Mouse (Mus musculus) hindbrain, embryonic 16.5 days (tissue): ENCODE results near the gene Lrp6. TPM values are rescaled to one million over a fixed set of nuclear protein-coding genes. Genes with fewer than 3 reads are reported as not detected.

ENCODE experiments used
- ATAC-seq: fragments of 200-750 bp; cut with Nextera tagmentation; 2 replicates; pipeline ENCODE4 v1.8.0; 2017; ENCODE audit warnings: moderate TSS enrichment, moderate library complexity
- H3K27ac ChIP-seq: fragments of 300-500 bp; sonication (generic); 2 replicates; pipeline ENCODE4 v1.5.1; 2014; ENCODE audit warnings: low read depth, mild to moderate bottlenecking, control low read depth, low read length, moderate library complexity
- H3K27me3 ChIP-seq: fragments of 300-500 bp; sonication (generic); replicated peaks from 2 replicates; pipeline ENCODE4 v1.6.1; 2014; ENCODE audit warnings: low read length; ENCODE audit not compliant: control insufficient read depth, insufficient read depth
- H3K36me3 ChIP-seq: fragments of 300-500 bp; sonication (generic); 2 replicates; pipeline ENCODE4 v1.6.1; 2014; ENCODE audit warnings: mild to moderate bottlenecking, low read length, moderate library complexity, mixed read lengths; ENCODE audit not compliant: control insufficient read depth, insufficient read depth
- H3K4me1 ChIP-seq: fragments of 300-500 bp; sonication (generic); 2 replicates; pipeline ENCODE4 v1.6.1; 2014; ENCODE audit warnings: low read depth, low read length; ENCODE audit not compliant: control insufficient read depth, insufficient read depth
- H3K4me2 ChIP-seq: fragments of 300-500 bp; sonication (generic); 2 replicates; pipeline ENCODE4 v1.6.1; 2014; ENCODE audit warnings: mild to moderate bottlenecking, low read length, control low read depth, moderate library complexity
- H3K4me3 ChIP-seq: fragments of 300-500 bp; sonication (generic); 2 replicates; pipeline ENCODE4 v1.5.1; 2014; ENCODE audit warnings: mild to moderate bottlenecking, low read length, control low read depth, moderate library complexity
- H3K9ac ChIP-seq: fragments of 300-500 bp; sonication (generic); 2 replicates; pipeline ENCODE4 v1.6.1; 2014; ENCODE audit warnings: low read depth, mild to moderate bottlenecking, control low read depth, low read length, moderate library complexity
- H3K9me3 ChIP-seq: fragments of 300-500 bp; sonication (generic); 2 replicates; pipeline ENCODE4 v1.6.1; 2014; ENCODE audit warnings: mild to moderate bottlenecking, low read length, moderate library complexity; ENCODE audit not compliant: control insufficient read depth
- WGBS: fragments of 180-500 bp; shearing (Covaris S2); extraction: QIAGEN DNeasy Blood & Tissue Kit; methylation state at CpG from one replicate; pipeline ENCODE4 v1.1.7; 2014; 5-methylcytosine and 5-hydroxymethylcytosine counted together
- polyA plus RNA-seq: library from polyadenylated mRNA; unstranded; fragments of >200 nt; fragmentation: Nextera tagmentation; extraction: Ambion mirVana; gene quantifications from 2 replicates; pipeline ENCODE4 v1.2.1, GENCODE M21; 2015

The Lrp6 gene
- polyA plus RNA-seq, 1 experiment from 2014 or later = 12.6 TPM

- ATAC-seq = no peak
These were observed 23.2 kb downstream of the Lrp6 start for GRCm38 (mm10) chr6:134543607-134544006.

GRCm38 (mm10) chr6:134542374-134542773, 24.4 kb downstream of the Lrp6 start:
- Histone ChIP-seq H3K4me2 (no peak overlapping the region), H3K27ac (no peak overlapping the region), H3K9ac (no peak overlapping the region), H3K9me3 (no peaks in the 10 kb centered on the region), H3K4me3 (no peak overlapping the region), H3K27me3 (no peaks in the 10 kb centered on the region), H3K4me1 (peaks cover 8% of the 10 kb centered on the region), H3K36me3 (no peaks in the 10 kb centered on the region)
- WGBS = 91% methylated on average over 2 of the region's 2 CpGs
- ATAC-seq = no peak

More at GRCm38 (mm10) chr6:134543607-134544006, 23.2 kb downstream of the Lrp6 start:
- H3K27me3 ChIP-seq = no peaks in the 10 kb centered on the region
- peaks cover 8% of the 10 kb centered on the region for H3K4me1 ChIP-seq
- H3K9me3 ChIP-seq = no peaks in the 10 kb centered on the region
- no peak overlapping the region for H3K4me3 ChIP-seq
- no peak overlapping the region for H3K9ac ChIP-seq
- H3K4me2 ChIP-seq = no peak overlapping the region
- no peaks in the 10 kb centered on the region for H3K36me3 ChIP-seq
- no peak overlapping the region for H3K27ac ChIP-seq

GRCm38 (mm10) chr6:134540161-134540560, 26.6 kb downstream of the Lrp6 start:
- Histone ChIP-seq H3K27ac (no peak overlapping the region), H3K27me3 (no peaks in the 10 kb centered on the region), H3K4me1 (peaks cover 8% of the 10 kb centered on the region), H3K9me3 (no peaks in the 10 kb centered on the region), H3K9ac (no peak overlapping the region), H3K36me3 (no peaks in the 10 kb centered on the region), H3K4me3 (no peak overlapping the region), H3K4me2 (no peak overlapping the region)
- WGBS = 78% methylated on average over 6 of the region's 6 CpGs
- no peak for ATAC-seq

- Histone ChIP-seq H3K36me3 (no peaks in the 10 kb centered on the region), H3K27ac (no peak overlapping the region), H3K9ac (no peak overlapping the region), H3K4me3 (no peak overlapping the region), H3K27me3 (no peaks in the 10 kb centered on the region), H3K4me1 (peaks cover 5% of the 10 kb centered on the region), H3K4me2 (no peak overlapping the region), H3K9me3 (no peaks in the 10 kb centered on the region)
- no peak for ATAC-seq
- WGBS = 90% methylated on average over 3 of the region's 3 CpGs
These were observed 27.3 kb downstream of the Lrp6 start for GRCm38 (mm10) chr6:134539459-134539858.

GRCm38 (mm10) chr6:134538805-134539204, 28.0 kb downstream of the Lrp6 start:
- H3K9ac ChIP-seq = no peak overlapping the region
- no peak for ATAC-seq
- no peak overlapping the region for H3K4me2 ChIP-seq
- whole genome bisulfite sequencing = 96% methylated on average over 4 of the region's 4 CpGs
- no peak overlapping the region for H3K27ac ChIP-seq
- H3K27me3 ChIP-seq = no peaks in the 10 kb centered on the region
- H3K36me3 ChIP-seq = no peaks in the 10 kb centered on the region
- no peaks in the 10 kb centered on the region for H3K9me3 ChIP-seq
- no peak overlapping the region for H3K4me3 ChIP-seq
- peaks cover 5% of the 10 kb centered on the region for H3K4me1 ChIP-seq

GRCm38 (mm10) chr6:134537461-134538117, 29.2 kb downstream of the Lrp6 start:
- no peak overlapping the region for H3K9ac ChIP-seq
- no peak overlapping the region for H3K4me2 ChIP-seq
- H3K9me3 ChIP-seq = no peaks in the 10 kb centered on the region
- peaks cover 3% of the 10 kb centered on the region for H3K4me1 ChIP-seq
- no peak overlapping the region for H3K4me3 ChIP-seq
- H3K27ac ChIP-seq = no peak overlapping the region
- 42% methylated on average over 10 of the region's 10 CpGs for WGBS
- H3K27me3 ChIP-seq = no peaks in the 10 kb centered on the region
- peak; percentile 63 for ATAC-seq
- H3K36me3 ChIP-seq = no peaks in the 10 kb centered on the region

- H3K9ac ChIP-seq = no peak overlapping the region
- H3K4me3 ChIP-seq = no peak overlapping the region
- H3K36me3 ChIP-seq = no peaks in the 10 kb centered on the region
- 61% methylated on average over 7 of the region's 7 CpGs for WGBS
- no peak overlapping the region for H3K27ac ChIP-seq
- H3K9me3 ChIP-seq = no peaks in the 10 kb centered on the region
- peaks cover 2% of the 10 kb centered on the region for H3K4me1 ChIP-seq
- H3K27me3 ChIP-seq = no peaks in the 10 kb centered on the region
- H3K4me2 ChIP-seq = no peak overlapping the region
- ATAC-seq = no peak
These were observed 31.6 kb downstream of the Lrp6 start for GRCm38 (mm10) chr6:134535169-134535568.

- Histone ChIP-seq H3K4me3 (no peak overlapping the region), H3K27me3 (no peaks in the 10 kb centered on the region), H3K27ac (no peak overlapping the region), H3K36me3 (no peaks in the 10 kb centered on the region), H3K9ac (no peak overlapping the region), H3K9me3 (no peaks in the 10 kb centered on the region), H3K4me1 (no peaks in the 10 kb centered on the region), H3K4me2 (no peak overlapping the region)
- 82% methylated on average over 3 of the region's 3 CpGs for WGBS
- no peak for ATAC-seq
These were observed 33.7 kb downstream of the Lrp6 start for GRCm38 (mm10) chr6:134533021-134533420.

GRCm38 (mm10) chr6:134531950-134532349, 34.8 kb downstream of the Lrp6 start:
- Histone ChIP-seq H3K4me2 (no peak overlapping the region), H3K9ac (no peak overlapping the region), H3K4me1 (peaks cover 3% of the 10 kb centered on the region; the same call in 1 of the 2 replicates), H3K4me3 (no peak overlapping the region), H3K36me3 (no peaks in the 10 kb centered on the region), H3K27me3 (no peaks in the 10 kb centered on the region), H3K9me3 (no peaks in the 10 kb centered on the region), H3K27ac (no peak overlapping the region)
- 80% methylated on average over 1 of the region's 1 CpGs for WGBS
- ATAC-seq = no peak
